Mouse (Mus musculus) kidney, adult 2 months (tissue): ENCODE measurements around the gene Amdhd2.
"Not testable (repeated sequence)": the region's sequence is repeated elsewhere in the genome, so short reads cannot be mapped to it uniquely, and the experiment has no call there.

Experiments
- CTCF ChIP-seq: fragments of 200-500 bp; conservative IDR thresholded peaks from 2 replicates; pipeline ENCODE4 v1.5.1; 2011; ENCODE audit warnings: low read depth, mild to moderate bottlenecking, control low read depth, low read length, moderate library complexity, mixed read lengths; ENCODE audit not compliant: insufficient read depth, insufficient read length
- POLR2A ChIP-seq: fragments of 200-500 bp; IDR thresholded peaks from one replicate; pipeline ENCODE4 v1.6.1; 2011; ENCODE audit warnings: low read depth, low read length, control low read depth

GRCm38 (mm10) chr17:24132919-24133318, 30.6 kb downstream of the Amdhd2 start:
- TF ChIP-seq CTCF, POLR2A: not testable (repeated sequence)
